ENCODE assay signal across 8 mouse cellular contexts in the genomic region with DNA sequence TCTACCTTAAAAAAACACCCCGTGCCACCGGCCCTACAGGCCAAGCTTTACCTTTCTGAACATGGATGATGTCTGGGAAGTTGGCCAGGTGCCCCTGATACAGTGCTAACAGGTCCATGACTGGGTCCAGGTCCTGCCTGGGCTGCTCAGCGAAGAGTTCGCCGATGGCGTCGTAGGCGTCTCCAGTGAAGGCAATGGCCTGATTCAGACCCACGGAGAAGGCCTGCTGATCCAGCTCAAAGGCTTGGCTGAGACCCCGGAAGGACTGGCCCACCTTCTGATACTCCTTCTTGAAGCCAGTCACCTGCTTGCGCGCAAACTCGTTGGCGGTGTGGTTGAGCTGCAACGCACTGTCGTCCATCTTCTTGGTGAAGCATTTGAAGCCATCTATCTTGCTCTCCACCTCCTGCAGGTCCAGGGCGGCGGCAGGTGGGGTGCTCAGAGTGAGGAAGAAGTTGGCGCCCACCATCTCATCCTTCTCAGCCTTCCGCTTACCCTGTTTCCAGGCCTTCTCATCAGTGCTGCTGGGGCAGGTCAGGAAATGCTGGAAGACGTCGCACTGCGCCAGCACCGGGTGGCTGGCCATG. TPM values are rescaled to one million over a fixed set of nuclear protein-coding genes. Genes with fewer than 3 reads are reported as not detected.
DNase-seq lines count a peak whose midpoint lies in the region; ATAC-seq lines count a peak whose summit lies in the region.
"Had no signal": no experiment of that assay in that cellular context is flagged by ENCODE, and none has a peak within 500 bp of the region (broad histone marks: within the 10 kb centered on the region; RNA-seq: fewer than 3 reads in every experiment).

No protein-coding gene starts in this region.

- H3K27ac ChIP-seq in embryonic facial prominence, embryonic 15.5 days (replicated peaks) = 0 out of 2 replicates have a peak overlapping the region, but pooled peaks have one; percentile 2
- peak overlapping the region; percentile 78 for H3K27ac ChIP-seq in macrophage

- no peaks in the 10 kb centered on the region for H3K36me3 ChIP-seq in embryonic facial prominence, embryonic 15.5 days
- peaks cover 7% of the 10 kb centered on the region; the same call in 1 of the 2 replicates for H3K36me3 ChIP-seq in macrophage (ENCODE audit: inconsistent target)

- H3K27me3 ChIP-seq in embryonic facial prominence, embryonic 15.5 days = no peaks in the 10 kb centered on the region

- H3K4me3 ChIP-seq in embryonic facial prominence, embryonic 15.5 days (replicated peaks) = peak overlapping the region; percentile 90
- H3K4me3 ChIP-seq in macrophage (ENCODE audit: inconsistent target) = peak overlapping the region; percentile 67

- peaks cover 58% of the 10 kb centered on the region for H3K79me2 ChIP-seq in macrophage (ENCODE audit: inconsistent target)

- no peak for ATAC-seq in embryonic facial prominence, embryonic 15.5 days (ENCODE audit: insufficient number of reproducible peaks, low FRiP score, low TSS enrichment, low read depth)

- peak overlapping the region; percentile 80 for H3K4me2 ChIP-seq in embryonic facial prominence, embryonic 15.5 days (replicated peaks)

- peak overlapping the region; percentile 94 for H3K9ac ChIP-seq in embryonic facial prominence, embryonic 15.5 days

- H3K4me1 ChIP-seq in embryonic facial prominence, embryonic 15.5 days = peaks cover 60% of the 10 kb centered on the region

- H3K9me3 ChIP-seq in embryonic facial prominence, embryonic 15.5 days (replicated peaks) = no peaks in the 10 kb centered on the region

- WGBS in embryonic facial prominence, embryonic 15.5 days = 59% methylated on average over 24 of the region's 24 CpGs
- WGBS in macrophage (ENCODE audit: missing documents) = 83% methylated on average over 24 of the region's 24 CpGs

- peak; percentile 54 to 60 for DNase-seq in right cerebral cortex, postnatal 10 days (ENCODE audit: low spot score in 2 of 2)
- no peak for DNase-seq in right cerebral cortex, adult 18-20 months
- DNase-seq in induced T-regulatory cell, adult 2 months (ENCODE audit: low read depth) = peak; percentile 66
- no peak for DNase-seq in gastrocnemius, postnatal 25 days
- DNase-seq in frontal cortex, adult 2 months (ENCODE audit: extremely low spot score in 1 of 2, low spot score in 1 of 2) = no peak

RNA-seq across cellular contexts. Expression of a gene that starts 1.5 kb away (rescaled TPM):
- polyA plus RNA-seq in embryonic facial prominence, embryonic 15.5 days (2015; fragmentation: Nextera tagmentation; extraction: Ambion mirVana) = 23.5 and 25.0 TPM in 2 replicates
- total RNA-seq in macrophage (2018; cell fraction: chromatin; rRNA removed) = 100 to 1,000 TPM in 15 of 26 experiments, 10 to 100 TPM in 11; 32.0 to 306 (median 123) TPM
- total RNA-seq in macrophage (2018; cell fraction: cytosol; rRNA removed) = 100 to 1,000 TPM in 8 of 26 experiments, 10 to 100 TPM in 18; 29.3 to 200 (median 49.8) TPM
- 100 to 1,000 TPM in 19 of 26 experiments, 10 to 100 TPM in 7; 49.0 to 321 (median 163) TPM for total RNA-seq in macrophage (2018; cell fraction: nucleus; rRNA removed)
- 25.5 to 41.4 TPM (median 28.7 TPM) in 3 replicates for polyA plus RNA-seq in macrophage (2018)
- total RNA-seq in gastrocnemius, postnatal 25 days (2021) = 10 to 100 TPM in 1 of 2 experiments, 1 to 10 TPM in 1; 9.1 to 11.0 TPM
- polyA plus RNA-seq in frontal cortex, adult 2 months (2012; rRNA removed) = 17.5 and 19.5 TPM in 2 replicates

RNA-seq across cellular contexts. Expression of a gene that starts 46.6 kb away (rescaled TPM):
- 10.3 and 15.7 TPM in 2 replicates for polyA plus RNA-seq in embryonic facial prominence, embryonic 15.5 days (2015; fragmentation: Nextera tagmentation; extraction: Ambion mirVana)
- total RNA-seq in macrophage (2018; cell fraction: chromatin; rRNA removed) = not detected
- not detected for total RNA-seq in macrophage (2018; cell fraction: cytosol; rRNA removed)
- total RNA-seq in macrophage (2018; cell fraction: nucleus; rRNA removed) = not detected
- not detected in 3 replicates for polyA plus RNA-seq in macrophage (2018)
- 10 to 100 TPM; 49.4 to 49.6 TPM for total RNA-seq in gastrocnemius, postnatal 25 days (2021)
- 7.3 and 8.5 TPM in 2 replicates for polyA plus RNA-seq in frontal cortex, adult 2 months (2012; rRNA removed)
- polyA plus RNA-seq: testis, adult 2 months had no signal

Comparison
In these comparisons a context has a peak if more than half of its experiments do, and no peak if none do; other contexts are left out.
1. DNase-seq: peak in right cerebral cortex, postnatal 10 days (2 of 2) and induced T-regulatory cell, adult 2 months (single experiment); none in right cerebral cortex, adult 18-20 months (single experiment), gastrocnemius, postnatal 25 days (single experiment) and frontal cortex, adult 2 months (0 of 2).